Mouse (Mus musculus): ENCODE data around the gene Gm10717.
A peak's percentile ranks its signal among the peaks of the same experiment; 100 is the strongest.
"Not testable (repeated sequence)": the region's sequence is repeated elsewhere in the genome, so short reads cannot be mapped to it uniquely, and the experiment has no call there.

Gm10717 gene

GRCm38 (mm10) chr9:3023985-3024648 is 1.1 kb upstream of the Gm10717 start:
- not testable (repeated sequence) for DNase-seq (ENCODE audit: low read depth, low spot score)

GRCm38 (mm10) chr9:3025653-3026052 is 436 bp downstream of the Gm10717 start:
- not testable (repeated sequence) for DNase-seq (ENCODE audit: low read depth, low spot score)

- DNase-seq (ENCODE audit: low read depth, low spot score) = not testable (repeated sequence)
These were observed 919 bp downstream of the Gm10717 start for GRCm38 (mm10) chr9:3026136-3026535.

- not testable (repeated sequence) for DNase-seq (ENCODE audit: low read depth, low spot score)
These were observed 1.5 kb downstream of the Gm10717 start for GRCm38 (mm10) chr9:3026741-3027140.

- DNase-seq (ENCODE audit: low read depth, low spot score) = peak; percentile 80
These were observed 2.0 kb downstream of the Gm10717 start for GRCm38 (mm10) chr9:3027200-3027599.

- not testable (repeated sequence) for DNase-seq (ENCODE audit: low read depth, low spot score)
These were observed 4.2 kb downstream of the Gm10717 start for GRCm38 (mm10) chr9:3029276-3030000.

- DNase-seq (ENCODE audit: low read depth, low spot score) = peak; percentile 97
These were observed 5.6 kb downstream of the Gm10717 start for GRCm38 (mm10) chr9:3030677-3031318.

GRCm38 (mm10) chr9:3034299-3034698 is 9.1 kb downstream of the Gm10717 start, which contains the start of gene Gm17535:
TSS of gene Gm17535 (plus strand) at chr9:3034599.
- DNase-seq (ENCODE audit: low read depth, low spot score) = not testable (repeated sequence)

- DNase-seq (ENCODE audit: low read depth, low spot score) = not testable (repeated sequence)
These were observed 11.4 kb downstream of the Gm10717 start, which contains the start of gene Gm10715 for GRCm38 (mm10) chr9:3036577-3036976. TSS of gene Gm10715 (plus strand) at chr9:3036877.

- peak; percentile 38 for DNase-seq (ENCODE audit: low read depth, low spot score)
These were observed 12.9 kb downstream of the Gm10717 start for GRCm38 (mm10) chr9:3038161-3038560.
